Mouse (Mus musculus) E14TG2a.4 (cell line): ENCODE data around the gene Map6.

ENCODE experiments used
- CTCF ChIP-seq: conservative IDR thresholded peaks from 2 replicates; pipeline ENCODE4 v1.5.1; 2014; ENCODE audit warnings: low read length
- NANOG ChIP-seq: IDR thresholded peaks from 2 replicates; pipeline ENCODE4 v1.6.1; 2014; ENCODE audit warnings: borderline replicate concordance, low read length, mixed read lengths

DNA sequence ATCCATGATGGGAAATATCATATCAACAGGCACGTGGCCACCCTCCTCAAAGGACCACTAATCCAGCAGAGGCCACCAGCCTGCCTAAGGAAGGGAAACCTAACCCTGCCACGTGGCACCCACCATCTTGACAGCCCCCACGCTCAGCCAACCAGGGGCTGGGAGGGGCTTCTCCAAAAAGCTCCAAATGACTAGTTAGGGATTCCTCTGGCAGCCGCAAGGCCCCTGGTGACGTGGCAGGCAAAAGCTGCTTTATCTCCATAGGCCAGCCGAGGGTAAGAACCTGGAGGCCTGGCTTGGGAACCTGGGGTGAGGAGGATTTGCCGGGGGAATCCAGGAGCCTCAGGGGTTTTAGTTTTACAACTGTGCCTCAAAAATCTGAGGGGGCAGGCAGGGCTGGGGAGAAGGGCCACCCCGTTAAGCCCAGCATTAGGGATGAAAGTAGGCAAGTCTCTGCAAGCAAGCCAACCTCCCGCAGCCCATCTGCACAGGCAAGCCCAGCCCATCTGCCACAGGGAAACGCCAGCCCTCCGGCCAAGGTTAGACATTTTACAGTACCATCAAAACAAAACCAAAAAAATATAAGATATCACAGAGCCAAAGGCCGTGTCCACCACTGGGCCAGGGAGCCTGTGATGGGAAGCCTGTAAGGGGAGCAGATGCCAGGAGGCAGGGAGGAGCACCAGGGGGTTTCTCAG, 84.0 kb downstream of the Map6 start:
- TF ChIP-seq CTCF, result no peak
- TF ChIP-seq NANOG, result no peak
